Mouse (Mus musculus): Measurements from ENCODE around the gene Cds2.
"Not testable (repeated sequence)": the region's sequence is repeated elsewhere in the genome, so short reads cannot be mapped to it uniquely, and the experiment has no call there.

Gene Cds2

GRCm38 (mm10) chr2:132292083-132292482 lies 29.1 kb downstream of the Cds2 start:
- DNase-seq (ENCODE audit: low spot score), result peak; percentile 34

DNA sequence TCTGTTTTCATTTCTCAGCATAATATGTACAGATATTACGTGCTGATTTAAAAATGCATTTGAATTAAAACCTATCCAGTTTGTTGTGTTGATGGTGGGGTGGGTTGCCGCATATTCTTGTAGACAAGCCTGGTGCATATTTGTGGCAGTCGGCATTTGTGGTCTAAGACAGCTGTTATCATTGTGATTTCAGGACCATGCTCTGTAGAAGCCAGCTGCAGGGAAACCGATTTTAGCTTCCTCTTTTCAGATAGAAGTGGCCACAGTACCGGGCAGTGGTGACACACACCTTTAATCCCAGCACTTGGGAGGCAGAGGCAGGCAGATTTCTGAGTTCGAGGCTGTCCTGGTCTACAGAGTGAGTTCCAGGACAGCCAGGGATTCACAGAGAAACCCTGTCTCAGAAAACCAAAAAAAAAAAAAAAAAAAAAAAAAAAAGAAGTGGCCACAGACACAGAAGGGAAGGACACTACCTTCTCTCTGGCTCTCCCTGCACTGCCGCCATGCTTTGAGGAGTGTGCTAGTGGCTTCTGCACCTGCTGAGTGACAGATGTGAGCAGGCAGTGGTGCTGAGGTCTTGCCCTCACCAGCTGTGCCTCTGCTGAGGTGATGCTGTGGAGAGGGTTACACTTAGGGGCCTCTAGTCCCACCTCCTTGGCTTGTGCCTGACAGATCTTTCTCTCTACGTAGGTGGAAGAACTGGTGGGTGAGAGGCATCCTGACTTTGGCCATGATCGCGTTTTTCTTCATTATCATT lies 30.9 kb downstream of the Cds2 start:
- no peak for DNase-seq (ENCODE audit: low spot score)

- no peak for DNase-seq (ENCODE audit: low spot score)
These were observed 35.3 kb downstream of the Cds2 start for GRCm38 (mm10) chr2:132298250-132298649.

DNA sequence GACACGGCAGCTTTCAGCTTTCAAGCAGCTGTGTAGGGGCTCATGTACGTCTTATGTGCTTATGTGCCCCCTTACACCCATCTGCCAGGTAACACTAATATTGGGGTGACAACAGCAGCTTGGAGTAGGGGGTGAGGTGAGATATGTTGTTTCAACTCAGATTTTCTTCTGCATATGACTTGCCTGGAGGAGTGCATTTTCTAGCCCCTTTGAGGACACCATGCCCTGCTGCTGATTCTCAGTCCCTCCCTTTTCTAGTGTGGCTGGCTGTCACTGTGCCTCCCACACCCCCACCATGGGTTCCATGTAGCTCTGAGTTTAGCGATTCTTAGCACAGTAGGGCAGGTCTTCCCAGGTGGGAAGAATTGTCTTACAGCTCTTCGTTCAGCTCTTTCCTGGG lies 38.5 kb downstream of the Cds2 start:
- no peak for DNase-seq (ENCODE audit: low spot score)

DNA sequence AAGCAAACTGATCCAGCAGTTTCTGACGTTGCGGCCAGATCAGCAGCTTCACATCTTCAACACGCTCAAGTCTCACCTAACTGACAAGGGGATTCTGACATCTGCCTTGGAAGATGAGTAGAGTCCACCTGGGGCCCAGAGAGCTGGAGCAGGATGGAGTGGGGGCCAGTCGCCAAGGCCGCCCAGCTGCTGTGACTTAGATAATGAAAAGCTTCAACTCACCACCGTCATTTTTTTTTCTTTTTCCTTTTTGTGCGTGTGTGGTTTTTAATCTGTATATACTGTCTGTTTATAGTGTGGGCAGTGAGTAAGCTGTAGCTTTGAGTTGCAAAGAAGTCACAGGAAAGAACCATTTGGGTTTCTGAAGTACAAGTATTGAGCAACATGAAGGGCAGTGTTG lies 42.2 kb downstream of the Cds2 start:
- no peak for DNase-seq (ENCODE audit: low spot score)

- DNase-seq (ENCODE audit: low spot score), result peak; percentile 14
These were observed 43.0 kb downstream of the Cds2 start for GRCm38 (mm10) chr2:132305988-132306387.

DNA sequence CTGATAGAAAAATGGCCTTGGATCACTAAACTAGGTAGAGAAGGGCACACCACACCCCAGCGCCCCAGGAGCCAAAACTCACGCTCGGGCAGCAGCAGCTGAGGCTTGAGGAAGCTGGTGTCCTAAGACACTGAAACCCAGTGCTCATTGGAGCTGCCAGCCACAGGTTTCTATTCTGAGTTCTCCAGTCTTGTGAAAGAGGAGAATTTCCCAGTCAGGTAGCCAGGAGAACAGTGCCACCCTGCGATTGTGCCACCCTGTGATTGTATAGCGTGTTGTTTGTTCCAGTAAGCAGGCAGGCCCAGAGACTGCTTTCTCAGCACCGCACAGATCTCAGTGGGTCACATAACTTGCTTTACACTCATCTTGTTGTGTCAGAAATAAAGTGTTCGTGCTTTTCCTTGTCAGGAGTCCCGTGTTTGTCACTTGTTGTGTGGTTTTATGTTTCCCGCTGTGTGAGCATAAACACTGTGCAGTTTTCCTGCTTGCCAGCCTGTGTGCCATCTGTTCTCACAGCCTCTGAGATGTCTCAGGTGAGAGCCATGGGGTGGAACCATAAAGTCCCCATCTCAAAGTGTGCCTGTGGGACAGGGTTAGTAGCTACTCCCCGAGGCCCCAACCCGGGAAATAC lies 44.4 kb downstream of the Cds2 start:
- no peak for DNase-seq (ENCODE audit: low spot score)

GRCm38 (mm10) chr2:132308829-132309228 lies 45.9 kb downstream of the Cds2 start:
- DNase-seq (ENCODE audit: low spot score), result no peak

GRCm38 (mm10) chr2:132309398-132309930 lies 46.5 kb downstream of the Cds2 start:
- DNase-seq (ENCODE audit: low spot score), result no peak

DNA sequence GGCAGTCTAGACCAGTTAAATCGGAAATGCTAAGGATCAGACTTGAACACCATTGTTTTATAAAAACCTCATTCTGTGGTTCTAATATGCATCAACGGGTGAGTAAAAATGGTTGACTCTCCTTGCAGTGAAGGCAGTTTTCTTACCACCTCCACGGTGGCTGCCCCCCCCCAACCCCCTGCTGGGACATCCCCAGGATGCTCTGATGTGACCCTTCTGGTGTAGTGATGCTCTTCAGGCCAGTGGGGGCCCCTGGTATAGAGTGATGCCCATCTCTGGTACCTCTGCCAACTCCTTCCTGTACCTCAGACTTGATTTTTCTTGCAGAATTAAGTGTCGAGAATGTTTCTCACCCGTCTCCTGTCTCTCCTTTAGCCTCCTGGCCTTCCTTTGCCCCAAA lies 49.7 kb downstream of the Cds2 start:
- DNase-seq (ENCODE audit: low spot score), result no peak

GRCm38 (mm10) chr2:132313568-132313967 lies 50.6 kb downstream of the Cds2 start:
- DNase-seq (ENCODE audit: low spot score), result no peak

GRCm38 (mm10) chr2:132314057-132314456 lies 51.1 kb downstream of the Cds2 start:
- DNase-seq (ENCODE audit: low spot score), result not testable (repeated sequence)

- peak; percentile 48 for DNase-seq (ENCODE audit: low spot score)
These were observed 53.3 kb downstream of the Cds2 start for GRCm38 (mm10) chr2:132316041-132316808.

DNA sequence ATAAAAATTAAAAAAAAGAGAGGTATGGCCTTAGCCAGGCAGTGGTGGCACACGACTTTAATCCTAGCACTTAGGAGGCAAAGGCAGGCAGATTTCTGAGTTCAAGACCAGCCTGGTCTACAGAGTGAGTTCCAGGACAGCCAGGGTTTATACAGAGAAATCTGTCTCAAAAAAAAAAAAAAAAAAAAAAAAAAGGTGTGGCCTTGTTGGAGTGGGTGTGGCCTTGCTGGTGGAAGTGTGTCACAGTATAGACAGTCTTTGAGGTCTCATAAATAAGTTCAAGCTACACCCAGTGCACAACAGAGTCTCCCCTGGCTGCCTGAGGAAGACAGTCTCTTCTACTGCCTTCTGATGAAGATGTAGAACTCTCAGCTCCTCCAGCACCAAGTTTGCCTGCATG lies 54.2 kb downstream of the Cds2 start:
- no peak for DNase-seq (ENCODE audit: low spot score)

- no peak for DNase-seq (ENCODE audit: low spot score)
These were observed 57.6 kb downstream of the Cds2 start for GRCm38 (mm10) chr2:132320516-132320915.

- no peak for DNase-seq (ENCODE audit: low spot score)
These were observed 60.6 kb downstream of the Cds2 start for GRCm38 (mm10) chr2:132323541-132323940.

GRCm38 (mm10) chr2:132337202-132337601 lies 74.3 kb downstream of the Cds2 start:
- no peak for DNase-seq (ENCODE audit: low spot score)

DNA sequence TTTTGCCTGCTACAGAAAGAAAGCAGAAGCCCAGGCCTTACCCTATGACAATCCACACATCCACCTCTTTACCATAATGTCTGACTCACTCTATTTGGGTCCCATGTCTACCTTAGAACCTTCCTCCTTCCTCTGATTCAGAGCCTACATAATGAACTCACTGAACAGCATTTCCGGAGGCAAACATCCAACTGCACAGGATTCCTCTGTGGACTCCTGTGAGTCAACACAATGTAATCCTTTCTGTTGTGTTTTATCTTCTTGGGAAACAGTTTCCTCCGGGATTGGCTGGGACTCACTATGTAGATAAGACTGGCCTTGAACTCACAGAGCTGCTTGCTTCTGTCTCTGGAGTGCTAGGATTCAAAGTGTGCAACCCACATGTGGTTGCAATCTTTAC lies 77.4 kb downstream of the Cds2 start:
- DNase-seq (ENCODE audit: low spot score), result no peak

GRCm38 (mm10) chr2:132341293-132341692 lies 78.3 kb downstream of the Cds2 start:
- no peak for DNase-seq (ENCODE audit: low spot score)

DNA sequence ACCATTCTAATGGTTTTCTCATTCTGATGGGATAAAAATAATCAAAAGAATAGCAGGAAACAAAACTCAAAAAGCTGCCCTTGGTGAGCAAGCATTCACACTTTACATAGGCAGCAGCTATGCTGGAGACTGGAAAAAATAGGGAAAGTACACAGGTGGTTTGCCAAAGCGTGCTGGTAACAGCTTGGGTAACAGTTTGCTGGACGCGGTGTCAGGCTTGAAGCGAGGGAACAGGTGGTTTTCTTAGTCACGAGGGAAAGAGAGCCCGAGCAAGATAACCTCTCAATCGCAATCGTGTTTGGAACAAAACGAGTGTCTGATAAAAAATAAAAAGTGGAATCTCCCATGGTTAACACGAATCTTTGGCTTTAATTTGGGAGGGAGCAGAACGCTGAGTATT lies 80.9 kb downstream of the Cds2 start:
- no peak for DNase-seq (ENCODE audit: low spot score)

Measured in T-cell, adult 2 months (primary cell).